Mouse (Mus musculus) liver, embryonic 15.5 days (tissue): ENCODE results near the gene Sdccag8. TPM values are rescaled to one million over a fixed set of nuclear protein-coding genes. Genes with fewer than 3 reads are reported as not detected.
A peak's percentile ranks its signal among the peaks of the same experiment; 100 is the strongest.

ENCODE experiments used
- ATAC-seq: fragments of 200-750 bp; cut with Nextera tagmentation; 2 replicates; pipeline ENCODE4 v1.8.0; 2017; ENCODE audit warnings: moderate number of reproducible peaks, mild to moderate bottlenecking, moderate library complexity; ENCODE audit not compliant: insufficient read depth
- H3K27ac ChIP-seq: fragments of 300-500 bp; sonication (generic); replicated peaks from 2 replicates; pipeline ENCODE4 v1.5.1; 2015; ENCODE audit warnings: mild to moderate bottlenecking, inconsistent platforms
- H3K27me3 ChIP-seq: fragments of 300-500 bp; sonication (generic); 2 replicates; pipeline ENCODE4 v1.6.1; 2015; ENCODE audit warnings: mild to moderate bottlenecking, inconsistent platforms
- H3K36me3 ChIP-seq: fragments of 300-500 bp; sonication (generic); replicated peaks from 2 replicates; pipeline ENCODE4 v1.6.1; 2015; ENCODE audit warnings: moderate library complexity, mild to moderate bottlenecking, inconsistent platforms
- H3K4me1 ChIP-seq: fragments of 300-500 bp; sonication (generic); replicated peaks from 2 replicates; pipeline ENCODE4 v1.6.1; 2015; ENCODE audit warnings: inconsistent platforms
- H3K4me2 ChIP-seq: fragments of 300-500 bp; sonication (generic); 2 replicates; pipeline ENCODE4 v1.6.1; 2015; ENCODE audit warnings: moderate library complexity, mild to moderate bottlenecking, inconsistent platforms
- H3K4me3 ChIP-seq: fragments of 300-500 bp; sonication (generic); replicated peaks from 2 replicates; pipeline ENCODE4 v1.5.1; 2015; ENCODE audit warnings: mild to moderate bottlenecking, inconsistent platforms
- H3K9ac ChIP-seq: fragments of 300-500 bp; sonication (generic); 2 replicates; pipeline ENCODE4 v1.6.1; 2015; ENCODE audit warnings: moderate library complexity, mild to moderate bottlenecking, inconsistent platforms
- H3K9me3 ChIP-seq: fragments of 300-500 bp; sonication (generic); replicated peaks from 2 replicates; pipeline ENCODE4 v1.6.1; 2016; ENCODE audit warnings: inconsistent platforms
- WGBS: fragments of 180-500 bp; shearing (Covaris S2); methylation state at CpG from one replicate; pipeline ENCODE4 v1.1.7; 2015; ENCODE audit warnings: mixed read lengths; ENCODE audit not compliant: insufficient replicate concordance; 5-methylcytosine and 5-hydroxymethylcytosine counted together
- polyA plus RNA-seq: library from polyadenylated mRNA; unstranded; fragments of >200 nt; fragmentation: Nextera tagmentation; extraction: Ambion mirVana; gene quantifications from 2 replicates; pipeline ENCODE4 v1.2.1, GENCODE M21; 2015

Gene Sdccag8
- polyA plus RNA-seq, 1 experiment from 2014 or later = 5.0 TPM

GRCm38 (mm10) chr1:177032233-177032632, 217.8 kb downstream of the Sdccag8 start:
- no peak overlapping the region for H3K9ac ChIP-seq
- H3K4me1 ChIP-seq = no peaks in the 10 kb centered on the region
- H3K36me3 ChIP-seq = no peaks in the 10 kb centered on the region
- H3K27ac ChIP-seq = no peak overlapping the region
- H3K4me3 ChIP-seq = no peak overlapping the region
- H3K27me3 ChIP-seq = no peaks in the 10 kb centered on the region
- no peak overlapping the region for H3K4me2 ChIP-seq
- no peak for ATAC-seq
- H3K9me3 ChIP-seq = no peaks in the 10 kb centered on the region
- WGBS = 33% methylated on average over 1 of the region's 1 CpGs

- ATAC-seq = no peak
- H3K27ac ChIP-seq = no peak overlapping the region
- no peaks in the 10 kb centered on the region for H3K27me3 ChIP-seq
- no peak overlapping the region for H3K4me3 ChIP-seq
- H3K9ac ChIP-seq = no peak overlapping the region
- no peaks in the 10 kb centered on the region for H3K4me1 ChIP-seq
- H3K4me2 ChIP-seq = no peak overlapping the region
- WGBS = 55% methylated on average over 2 of the region's 2 CpGs
- no peaks in the 10 kb centered on the region for H3K36me3 ChIP-seq
- no peaks in the 10 kb centered on the region for H3K9me3 ChIP-seq
These were observed 221.0 kb downstream of the Sdccag8 start for GRCm38 (mm10) chr1:177035460-177035859.

GRCm38 (mm10) chr1:177038383-177038782, 223.9 kb downstream of the Sdccag8 start:
- H3K4me2 ChIP-seq = no peak overlapping the region
- no peaks in the 10 kb centered on the region for H3K9me3 ChIP-seq
- no peak overlapping the region for H3K4me3 ChIP-seq
- H3K36me3 ChIP-seq = no peaks in the 10 kb centered on the region
- no peak for ATAC-seq
- no peak overlapping the region for H3K27ac ChIP-seq
- WGBS = 46% methylated on average over 2 of the region's 2 CpGs
- no peaks in the 10 kb centered on the region for H3K27me3 ChIP-seq
- H3K9ac ChIP-seq = no peak overlapping the region
- H3K4me1 ChIP-seq = no peaks in the 10 kb centered on the region

GRCm38 (mm10) chr1:177039093-177039674, 224.7 kb downstream of the Sdccag8 start:
- H3K27ac ChIP-seq = no peak overlapping the region
- ATAC-seq = no peak
- no peaks in the 10 kb centered on the region for H3K4me1 ChIP-seq
- no peaks in the 10 kb centered on the region for H3K36me3 ChIP-seq
- H3K4me3 ChIP-seq = no peak overlapping the region
- H3K27me3 ChIP-seq = no peaks in the 10 kb centered on the region
- no peak overlapping the region for H3K9ac ChIP-seq
- no peaks in the 10 kb centered on the region for H3K9me3 ChIP-seq
- no peak overlapping the region for H3K4me2 ChIP-seq
- WGBS = 64% methylated on average over 6 of the region's 6 CpGs

GRCm38 (mm10) chr1:177040058-177040457, 225.6 kb downstream of the Sdccag8 start:
- Histone ChIP-seq H3K9ac (no peak overlapping the region), H3K27me3 (no peaks in the 10 kb centered on the region), H3K4me3 (no peak overlapping the region), H3K27ac (no peak overlapping the region), H3K9me3 (no peaks in the 10 kb centered on the region), H3K4me1 (no peaks in the 10 kb centered on the region), H3K36me3 (no peaks in the 10 kb centered on the region), H3K4me2 (no peak overlapping the region)
- WGBS = 58% methylated on average over 4 of the region's 4 CpGs
- no peak for ATAC-seq

- Histone ChIP-seq H3K4me2 (no peak overlapping the region), H3K9me3 (no peaks in the 10 kb centered on the region), H3K4me3 (no peak overlapping the region), H3K27ac (no peak overlapping the region), H3K27me3 (no peaks in the 10 kb centered on the region), H3K36me3 (no peaks in the 10 kb centered on the region), H3K9ac (no peak overlapping the region), H3K4me1 (no peaks in the 10 kb centered on the region)
- peak; percentile 56; the same call in 1 of the 2 replicates for ATAC-seq
These were observed 231.4 kb downstream of the Sdccag8 start for GRCm38 (mm10) chr1:177045885-177046284.

- H3K36me3 ChIP-seq = no peaks in the 10 kb centered on the region
- ATAC-seq = no peak
- no peak overlapping the region for H3K27ac ChIP-seq
- H3K4me2 ChIP-seq = no peak overlapping the region
- no peak overlapping the region for H3K4me3 ChIP-seq
- 69% methylated on average over 2 of the region's 2 CpGs for WGBS
- no peak overlapping the region for H3K9ac ChIP-seq
- H3K9me3 ChIP-seq = no peaks in the 10 kb centered on the region
- no peaks in the 10 kb centered on the region for H3K27me3 ChIP-seq
- no peaks in the 10 kb centered on the region for H3K4me1 ChIP-seq
These were observed 232.5 kb downstream of the Sdccag8 start for GRCm38 (mm10) chr1:177046963-177047362.

- H3K4me1 ChIP-seq = no peaks in the 10 kb centered on the region
- no peak overlapping the region for H3K4me2 ChIP-seq
- H3K36me3 ChIP-seq = no peaks in the 10 kb centered on the region
- no peak for ATAC-seq
- no peaks in the 10 kb centered on the region for H3K27me3 ChIP-seq
- H3K9me3 ChIP-seq = no peaks in the 10 kb centered on the region
- 61% methylated on average over 2 of the region's 2 CpGs for WGBS
- no peak overlapping the region for H3K9ac ChIP-seq
- no peak overlapping the region for H3K27ac ChIP-seq
- no peak overlapping the region for H3K4me3 ChIP-seq
These were observed 234.3 kb downstream of the Sdccag8 start for GRCm38 (mm10) chr1:177048773-177049172.

- Histone ChIP-seq H3K9ac (no peak overlapping the region), H3K27me3 (no peaks in the 10 kb centered on the region), H3K4me3 (no peak overlapping the region), H3K27ac (no peak overlapping the region), H3K4me2 (no peak overlapping the region), H3K36me3 (no peaks in the 10 kb centered on the region), H3K4me1 (no peaks in the 10 kb centered on the region), H3K9me3 (no peaks in the 10 kb centered on the region)
- no peak for ATAC-seq
- WGBS = 70% methylated on average over 11 of the region's 11 CpGs
These were observed 237.0 kb downstream of the Sdccag8 start for GRCm38 (mm10) chr1:177051366-177051963.

- Histone ChIP-seq H3K36me3 (no peaks in the 10 kb centered on the region), H3K9me3 (no peaks in the 10 kb centered on the region), H3K9ac (no peak overlapping the region), H3K4me2 (no peak overlapping the region), H3K27ac (no peak overlapping the region), H3K4me3 (no peak overlapping the region), H3K27me3 (no peaks in the 10 kb centered on the region), H3K4me1 (no peaks in the 10 kb centered on the region)
- no peak for ATAC-seq
- WGBS = 60% methylated on average over 2 of the region's 2 CpGs
These were observed 240.4 kb downstream of the Sdccag8 start for GRCm38 (mm10) chr1:177054891-177055290.

- no peak for ATAC-seq
- no peak overlapping the region for H3K27ac ChIP-seq
- no peaks in the 10 kb centered on the region for H3K9me3 ChIP-seq
- no peaks in the 10 kb centered on the region for H3K36me3 ChIP-seq
- H3K4me1 ChIP-seq = no peaks in the 10 kb centered on the region
- H3K4me3 ChIP-seq = no peak overlapping the region
- no peak overlapping the region for H3K9ac ChIP-seq
- H3K4me2 ChIP-seq = no peak overlapping the region
- no peaks in the 10 kb centered on the region for H3K27me3 ChIP-seq
- 54% methylated on average over 2 of the region's 2 CpGs for WGBS
These were observed 247.3 kb downstream of the Sdccag8 start for GRCm38 (mm10) chr1:177061761-177062160.

GRCm38 (mm10) chr1:177065732-177066131, 251.3 kb downstream of the Sdccag8 start:
- no peak overlapping the region for H3K9ac ChIP-seq
- ATAC-seq = no peak

More at GRCm38 (mm10) chr1:177065732-177066131, 251.3 kb downstream of the Sdccag8 start:
- Histone ChIP-seq H3K27me3 (no peaks in the 10 kb centered on the region), H3K36me3 (no peaks in the 10 kb centered on the region), H3K4me1 (no peaks in the 10 kb centered on the region), H3K27ac (no peak overlapping the region), H3K9me3 (no peaks in the 10 kb centered on the region), H3K4me3 (no peak overlapping the region), H3K4me2 (no peak overlapping the region)
